Mouse (Mus musculus) mesoderm, embryonic 11.5 days (tissue): ENCODE data around the gene Gm49380.

Experiments used
- DNase-seq: peaks from one replicate; pipeline ENCODE4 v3.0.0-alpha.2; 2012; ENCODE audit warnings: low read depth, low spot score

Gene Gm49380

DNA sequence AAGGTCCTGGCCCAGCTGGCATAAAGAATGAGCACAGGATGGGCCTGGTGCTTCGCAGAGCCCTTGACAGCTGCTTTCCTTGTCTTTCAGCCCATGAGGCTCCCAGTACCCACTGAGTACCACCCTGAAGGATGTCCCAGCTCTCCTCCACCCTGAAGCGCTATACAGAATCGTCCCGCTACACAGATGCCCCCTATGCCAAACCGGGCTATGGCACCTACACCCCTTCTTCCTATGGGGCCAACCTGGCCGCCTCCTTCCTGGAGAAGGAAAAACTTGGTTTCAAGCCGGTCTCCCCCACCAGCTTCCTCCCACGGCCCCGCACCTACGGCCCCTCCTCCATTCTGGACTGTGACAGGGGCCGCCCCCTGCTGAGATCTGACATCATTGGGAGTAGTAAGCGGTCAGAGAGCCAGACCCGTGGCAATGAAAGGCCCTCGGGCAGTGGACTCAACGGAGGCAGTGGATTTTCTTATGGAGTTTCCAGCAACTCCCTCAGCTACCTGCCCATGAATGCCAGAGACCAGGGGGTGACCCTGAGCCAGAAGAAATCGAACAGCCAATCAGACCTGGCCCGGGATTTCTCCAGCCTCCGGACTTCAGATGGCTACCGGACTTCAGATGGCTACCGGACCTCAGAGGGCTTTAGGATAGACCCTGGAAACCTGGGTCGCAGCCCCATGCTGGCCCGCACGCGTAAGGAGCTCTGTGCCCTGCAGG, 37.9 kb downstream of the Gm49380 start:
- no peak for DNase-seq

DNA sequence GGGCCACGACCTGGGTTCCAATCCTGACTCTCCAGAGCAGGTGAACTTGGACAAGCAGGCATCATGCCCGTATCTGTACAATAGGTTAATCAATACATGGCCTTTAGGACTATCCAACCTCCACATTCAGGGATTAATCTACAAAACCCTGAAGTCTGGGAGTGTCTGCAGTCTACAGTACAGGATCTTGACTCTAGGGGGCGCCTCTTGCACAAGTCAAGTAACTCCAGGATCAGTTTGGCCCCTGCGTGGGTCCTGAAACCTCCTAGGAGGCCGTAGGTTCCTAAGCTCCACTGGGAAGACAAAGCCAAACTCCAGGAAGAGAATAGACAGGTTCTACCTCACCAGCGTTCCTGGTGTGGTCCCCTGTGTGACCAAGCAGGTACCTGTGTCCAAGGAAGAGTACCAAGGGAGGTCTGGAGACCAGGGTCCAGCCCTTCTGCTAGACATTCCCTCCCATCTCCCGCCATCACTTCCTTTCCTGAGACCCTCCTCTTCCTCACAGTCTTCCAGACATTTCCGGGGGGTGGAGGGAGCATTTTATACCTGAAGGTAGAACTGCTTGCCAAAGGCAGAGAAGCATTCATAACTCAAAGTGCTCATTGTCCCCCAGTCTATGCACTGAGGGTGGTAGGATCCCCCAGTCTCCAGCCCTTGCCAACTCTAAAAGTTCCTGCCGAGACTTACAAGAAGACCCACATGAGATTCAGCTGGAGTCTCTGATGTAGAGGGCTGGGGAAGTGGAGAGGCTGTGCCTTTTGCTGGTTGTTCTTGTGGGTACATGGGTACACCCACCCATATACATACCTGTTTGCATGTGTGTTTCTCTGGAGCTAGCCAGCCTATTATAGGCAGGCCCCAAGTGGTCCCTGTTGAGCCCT, 38.7 kb downstream of the Gm49380 start:
- DNase-seq, result no peak

DNA sequence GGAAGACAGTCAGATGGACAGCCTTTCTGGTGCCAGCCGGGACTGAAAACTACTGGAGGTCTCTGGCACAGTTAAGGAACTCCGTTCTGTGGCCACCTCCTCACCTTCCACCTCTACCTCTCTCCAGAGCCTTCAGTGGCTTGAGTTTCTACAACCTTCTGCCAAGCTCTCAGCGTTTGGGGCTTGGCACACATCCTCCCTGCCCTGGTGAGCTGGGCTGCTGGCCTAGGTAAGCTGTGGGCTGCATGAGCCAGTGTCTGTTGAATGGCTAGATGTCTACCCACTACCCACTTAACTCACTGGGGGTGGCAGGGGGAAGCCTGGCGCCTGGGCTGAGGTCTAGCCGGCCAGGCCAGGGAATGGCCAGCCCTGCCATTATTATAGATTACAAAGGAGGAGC, 40.2 kb downstream of the Gm49380 start:
- no peak for DNase-seq

DNA sequence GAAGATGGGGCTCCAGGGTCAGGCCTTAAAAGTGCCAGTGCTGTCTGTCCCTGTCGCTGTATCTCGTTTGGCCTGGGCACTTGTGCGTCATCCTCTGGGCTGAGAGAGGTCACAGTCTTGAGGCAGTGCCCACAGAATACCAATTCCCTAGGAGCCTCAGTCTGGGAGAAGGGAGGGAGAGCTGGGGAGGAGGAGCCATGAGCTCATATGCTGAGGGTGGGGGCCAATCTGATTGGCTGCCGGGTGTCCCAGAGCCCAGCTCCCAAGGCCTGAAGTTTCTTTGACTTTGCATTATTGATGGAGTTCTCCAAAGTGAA, 40.7 kb downstream of the Gm49380 start:
- no peak for DNase-seq

DNA sequence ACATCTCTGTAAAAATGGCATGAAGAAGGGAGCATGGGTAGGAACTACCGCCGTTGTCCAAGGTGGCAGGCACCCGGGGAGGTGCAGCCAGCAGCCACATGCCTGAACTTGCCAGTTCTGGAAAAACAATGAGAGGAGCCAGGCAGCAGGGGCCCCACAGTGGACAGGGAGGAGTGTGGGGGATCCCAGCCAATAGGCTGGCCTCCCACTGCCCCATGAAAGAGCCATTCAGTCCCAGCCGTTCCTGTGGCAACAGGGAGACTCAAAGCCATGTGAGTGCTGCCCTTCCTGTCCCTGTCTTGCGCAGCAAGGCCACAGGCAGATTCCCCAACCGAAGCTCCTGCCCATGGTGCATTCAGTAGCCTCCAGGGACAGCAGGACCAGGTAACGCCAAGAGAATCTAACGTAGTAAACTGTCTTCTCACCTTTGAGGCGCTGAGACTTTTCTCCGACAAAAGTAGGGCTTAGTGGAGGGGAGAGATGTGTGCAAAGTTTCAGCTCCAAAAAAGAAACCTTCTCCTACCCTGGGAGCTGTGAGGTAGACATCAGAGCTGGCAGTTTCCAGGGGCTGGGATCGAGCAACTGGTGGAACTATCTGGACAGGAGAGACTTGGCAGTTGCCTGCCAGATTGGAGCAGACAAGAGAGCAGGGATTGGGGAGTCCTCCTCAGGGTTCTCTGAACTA, 41.2 kb downstream of the Gm49380 start:
- DNase-seq, result peak; percentile 73

DNA sequence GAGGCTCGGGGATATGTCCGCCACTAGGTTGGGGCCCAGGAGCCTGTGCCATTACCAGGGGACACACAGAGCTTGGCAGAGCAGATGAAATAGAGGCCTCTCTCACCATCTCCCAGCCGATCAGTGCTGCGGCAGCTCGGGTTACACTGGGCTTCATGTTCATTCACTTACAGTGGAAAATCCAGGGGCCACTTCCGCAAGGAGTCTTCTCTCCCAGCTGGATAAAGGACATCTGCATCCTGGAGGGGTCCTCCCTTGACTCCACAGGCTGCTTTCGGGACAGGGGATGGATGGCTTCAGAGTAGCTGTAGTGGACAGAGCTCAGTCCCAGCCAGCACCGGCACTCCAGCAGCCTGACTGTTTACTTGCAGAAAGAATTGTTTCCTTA, 42.5 kb downstream of the Gm49380 start:
- DNase-seq, result no peak

DNA sequence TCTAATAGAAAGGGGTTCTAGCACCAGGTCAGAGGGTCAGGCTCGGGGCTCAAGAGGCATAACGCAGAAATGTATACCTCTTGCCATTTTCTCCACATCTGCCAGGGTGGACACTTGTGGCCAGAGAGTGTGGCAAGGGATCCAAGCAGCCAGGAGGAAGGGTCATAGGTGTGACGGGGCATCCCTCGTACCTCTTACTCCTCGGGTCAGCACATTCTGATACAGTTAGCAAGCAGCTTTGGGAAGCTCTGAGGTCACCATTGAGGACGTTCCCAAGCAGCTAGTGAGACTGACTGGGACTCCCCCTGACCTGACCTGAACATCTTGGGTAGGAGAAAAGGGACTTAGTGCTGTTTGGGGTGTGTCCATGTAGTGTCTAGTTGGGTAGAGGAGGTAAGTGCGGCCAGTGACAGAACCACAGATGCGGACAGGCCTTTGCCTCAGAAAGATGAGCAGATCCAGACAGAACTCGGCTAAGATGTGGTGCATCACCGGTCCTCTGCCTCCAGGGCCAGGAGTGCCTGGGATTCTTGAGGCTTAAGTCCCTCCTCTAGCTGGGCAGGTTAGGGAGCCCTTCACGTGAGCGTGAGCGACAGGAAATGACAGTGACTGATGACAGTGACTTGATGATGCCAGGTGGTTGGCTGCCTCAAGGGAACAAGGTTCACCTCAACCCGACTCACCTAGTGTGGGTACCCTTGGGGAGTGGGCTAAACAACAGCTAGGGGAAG, 43.0 kb downstream of the Gm49380 start:
- DNase-seq, result no peak

DNA sequence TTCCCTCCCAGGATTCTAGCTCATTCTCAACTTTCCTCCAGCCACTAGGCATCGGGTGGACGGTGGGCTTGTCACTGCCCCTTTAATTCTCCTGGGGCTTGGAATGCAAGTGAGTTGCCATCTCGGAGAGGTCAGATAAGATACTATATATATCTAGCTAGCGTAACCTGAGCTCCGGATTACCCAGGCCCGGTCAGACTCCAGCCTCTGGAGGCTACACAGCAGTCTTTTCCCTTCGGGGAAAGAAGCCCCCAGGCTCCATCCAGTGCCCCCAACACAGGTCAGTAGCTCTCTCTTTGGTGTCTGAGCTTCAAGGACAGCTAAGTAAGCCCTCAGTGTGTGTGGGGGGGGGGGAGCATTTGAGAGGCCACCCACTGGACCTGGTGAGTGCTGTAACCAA, 44.0 kb downstream of the Gm49380 start:
- DNase-seq, result no peak

DNA sequence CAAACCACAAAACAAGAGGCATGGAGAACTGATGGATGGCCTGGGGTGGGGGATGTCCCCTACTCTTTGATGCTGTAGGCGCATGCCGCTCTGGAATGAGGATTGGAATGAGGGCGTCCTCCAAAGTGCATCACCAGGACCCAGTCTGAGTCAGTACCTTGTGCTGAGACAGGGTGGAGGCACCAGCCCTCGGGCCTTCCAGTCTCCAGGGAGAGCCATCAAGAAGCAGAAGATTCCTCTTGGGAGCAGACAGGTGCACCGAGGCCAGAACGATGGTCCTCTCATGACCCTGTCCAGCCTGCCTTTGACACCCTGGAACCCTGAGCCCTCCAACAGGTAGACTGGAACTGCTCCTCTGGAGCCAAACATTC, 45.4 kb downstream of the Gm49380 start:
- no peak for DNase-seq

DNA sequence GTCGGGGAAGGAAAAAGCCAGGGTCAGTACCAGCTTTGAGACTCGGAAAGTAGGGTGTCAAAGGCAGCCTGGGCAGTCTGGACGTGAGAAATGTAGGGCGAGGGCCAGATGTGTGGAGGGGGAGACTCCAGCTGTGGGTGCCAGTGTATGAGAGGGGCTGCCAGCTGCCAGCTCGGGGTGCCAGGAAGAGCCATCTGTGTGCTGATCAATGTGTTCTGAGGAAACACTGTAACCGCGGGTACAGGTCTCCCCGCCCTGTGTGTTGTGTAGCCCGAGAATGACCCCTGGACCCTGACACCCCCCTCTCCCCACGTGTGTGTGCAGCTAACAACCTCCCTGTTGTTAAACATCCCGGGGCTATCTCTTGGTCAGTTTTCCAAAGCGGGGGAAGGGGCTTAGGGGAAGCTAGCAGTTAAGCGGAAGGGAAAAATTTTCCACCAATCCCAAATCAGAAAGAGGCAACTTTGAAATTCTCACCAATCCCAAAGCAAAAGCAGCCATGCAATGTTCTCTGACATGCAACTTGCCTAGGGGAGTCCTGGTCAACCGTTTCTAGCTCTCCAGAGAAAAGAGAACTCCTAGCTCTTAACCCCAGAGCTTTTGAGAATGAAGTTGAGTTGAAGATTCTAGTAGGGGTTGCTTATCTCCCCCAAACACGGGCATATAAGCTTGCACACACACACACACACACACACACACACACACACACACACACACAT, 45.9 kb downstream of the Gm49380 start:
- no peak for DNase-seq

DNA sequence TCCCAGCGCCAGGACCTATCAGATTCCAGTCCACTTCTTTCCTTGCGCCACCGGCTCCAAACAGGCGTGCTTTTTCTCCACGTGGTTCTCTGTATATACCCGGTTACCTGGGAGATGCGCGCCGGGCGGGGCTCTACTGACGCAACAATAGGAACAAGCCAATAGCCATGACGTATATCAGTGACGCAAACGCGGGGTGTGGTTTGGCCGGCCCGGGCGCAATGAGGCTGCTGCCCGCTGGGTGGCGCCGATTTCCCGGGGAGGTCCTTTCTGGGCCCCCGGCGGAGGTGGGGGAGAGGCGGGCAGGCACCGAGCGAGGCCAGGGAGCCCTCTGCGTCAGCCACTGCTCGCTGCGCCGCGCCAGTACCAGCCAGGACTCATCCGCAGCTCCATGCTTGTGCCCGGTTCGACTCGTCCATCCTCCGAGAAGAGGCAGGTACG, 46.5 kb downstream of the Gm49380 start, which contains the start of gene Usp2:
Usp2 (plus strand) TSS at position 237 of the 441 bp plus-strand sequence.
- DNase-seq, result peak; percentile 98

DNA sequence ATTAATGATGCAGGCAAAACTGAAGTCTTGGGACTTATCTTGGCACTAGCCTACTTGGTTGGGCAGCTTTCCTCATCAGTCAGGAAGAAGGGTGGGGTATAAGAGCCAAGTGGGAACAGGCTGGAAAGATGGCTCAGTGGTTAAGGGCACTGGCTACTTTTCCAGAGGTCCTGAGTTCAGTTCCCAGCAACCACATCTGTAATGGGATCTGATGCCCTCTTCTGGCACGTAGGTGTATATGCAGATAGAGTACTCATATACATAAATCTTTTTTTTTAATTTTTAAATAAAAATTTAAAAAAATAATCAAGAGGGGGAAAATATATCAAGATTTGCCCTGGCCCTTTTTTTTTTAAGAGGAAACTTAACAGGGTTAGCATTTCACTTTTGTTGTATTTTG, 48.1 kb downstream of the Gm49380 start:
- no peak for DNase-seq

DNA sequence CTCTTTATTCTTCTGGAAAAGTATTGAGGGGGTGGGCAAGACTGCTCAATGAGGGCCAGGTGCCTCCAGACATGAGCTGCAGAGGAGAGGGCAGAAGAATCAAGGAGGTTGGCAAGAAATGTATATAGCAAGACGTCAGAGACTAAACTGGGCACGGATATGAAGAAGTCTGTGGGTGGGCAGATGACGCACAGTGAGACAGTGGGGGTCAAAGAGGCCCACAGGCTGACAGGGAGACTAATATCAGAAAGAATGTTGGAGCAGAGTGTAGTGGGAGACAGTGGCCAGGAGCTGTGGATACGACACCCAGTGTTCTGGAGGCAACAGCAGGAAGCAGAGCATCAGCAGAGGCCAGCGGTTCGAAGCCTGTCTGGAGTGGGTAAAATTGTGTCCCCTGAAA, 54.7 kb downstream of the Gm49380 start:
- no peak for DNase-seq

DNA sequence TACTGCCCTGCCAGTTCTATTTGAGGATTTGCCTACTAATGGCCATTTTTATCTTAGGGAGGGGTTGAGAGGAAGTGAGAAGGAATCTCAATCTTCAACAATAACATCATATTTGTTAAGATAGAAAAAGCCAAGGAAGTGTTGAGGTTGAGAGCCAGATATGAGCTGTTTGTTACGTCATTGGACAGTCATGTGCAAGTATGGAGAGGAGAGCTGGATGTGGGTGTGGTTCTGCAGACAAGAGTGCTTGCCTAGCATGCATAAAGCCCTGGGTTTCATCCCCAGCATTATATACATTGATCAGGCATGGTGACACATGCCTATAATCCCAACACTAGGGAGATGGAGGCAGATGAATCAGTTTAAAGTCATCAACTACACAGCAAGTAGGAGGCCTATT, 59.4 kb downstream of the Gm49380 start:
- no peak for DNase-seq

DNA sequence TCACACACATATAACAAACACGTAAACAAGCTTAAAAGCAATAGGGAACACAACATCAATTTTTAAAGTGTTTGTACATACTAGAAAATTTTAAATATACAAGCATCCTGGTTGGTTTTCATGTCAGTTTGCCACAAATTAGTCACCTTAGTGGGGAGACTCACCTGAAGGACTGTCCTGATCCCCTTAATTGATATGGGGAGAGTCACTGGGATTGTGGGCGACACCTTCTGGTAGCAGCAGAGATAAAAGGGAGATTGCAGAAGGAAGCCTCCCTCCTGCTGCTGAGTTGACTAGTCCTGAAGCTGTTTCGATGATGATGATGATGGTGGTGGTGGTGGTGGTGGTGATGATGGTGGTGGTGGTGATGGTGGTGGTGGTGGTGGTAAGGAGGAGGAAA, 60.4 kb downstream of the Gm49380 start:
- DNase-seq, result no peak

DNA sequence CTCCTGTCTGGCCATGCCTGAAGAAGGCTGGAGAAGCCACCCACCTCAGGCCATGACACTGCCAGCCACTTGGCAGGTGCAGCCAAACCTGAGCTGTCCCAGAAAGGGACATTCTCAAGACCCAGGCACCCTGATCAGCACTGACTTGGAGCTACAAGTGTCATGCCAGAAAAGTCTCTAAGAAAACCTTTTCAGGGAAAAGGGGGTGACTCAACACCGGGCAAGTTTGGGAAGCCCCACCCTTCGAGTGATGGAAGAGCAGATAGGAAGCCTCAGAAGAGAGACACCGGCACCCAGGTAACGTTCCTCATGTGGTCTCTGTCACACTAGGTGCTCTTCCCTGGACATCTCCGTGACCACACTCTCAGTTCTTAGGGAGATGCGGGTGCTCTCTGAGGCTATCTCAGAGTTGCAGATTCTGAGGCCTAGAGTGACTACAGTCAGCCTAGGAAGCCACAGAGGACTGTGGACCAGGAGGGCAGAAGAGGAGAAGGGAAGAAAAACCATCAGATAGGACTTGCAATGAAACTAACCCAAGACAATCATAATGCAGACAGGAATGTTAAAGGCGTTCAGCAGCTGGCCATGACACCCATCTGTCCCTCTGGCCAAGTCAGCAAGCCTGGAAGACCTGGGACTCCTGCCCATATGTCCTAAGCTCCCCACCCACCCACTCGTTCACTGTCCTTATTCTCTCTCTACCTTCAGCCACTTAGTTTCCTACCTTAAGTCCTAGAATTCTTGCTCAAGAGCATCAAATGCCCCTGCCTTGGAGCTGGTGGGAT, 63.7 kb downstream of the Gm49380 start:
- no peak for DNase-seq

DNA sequence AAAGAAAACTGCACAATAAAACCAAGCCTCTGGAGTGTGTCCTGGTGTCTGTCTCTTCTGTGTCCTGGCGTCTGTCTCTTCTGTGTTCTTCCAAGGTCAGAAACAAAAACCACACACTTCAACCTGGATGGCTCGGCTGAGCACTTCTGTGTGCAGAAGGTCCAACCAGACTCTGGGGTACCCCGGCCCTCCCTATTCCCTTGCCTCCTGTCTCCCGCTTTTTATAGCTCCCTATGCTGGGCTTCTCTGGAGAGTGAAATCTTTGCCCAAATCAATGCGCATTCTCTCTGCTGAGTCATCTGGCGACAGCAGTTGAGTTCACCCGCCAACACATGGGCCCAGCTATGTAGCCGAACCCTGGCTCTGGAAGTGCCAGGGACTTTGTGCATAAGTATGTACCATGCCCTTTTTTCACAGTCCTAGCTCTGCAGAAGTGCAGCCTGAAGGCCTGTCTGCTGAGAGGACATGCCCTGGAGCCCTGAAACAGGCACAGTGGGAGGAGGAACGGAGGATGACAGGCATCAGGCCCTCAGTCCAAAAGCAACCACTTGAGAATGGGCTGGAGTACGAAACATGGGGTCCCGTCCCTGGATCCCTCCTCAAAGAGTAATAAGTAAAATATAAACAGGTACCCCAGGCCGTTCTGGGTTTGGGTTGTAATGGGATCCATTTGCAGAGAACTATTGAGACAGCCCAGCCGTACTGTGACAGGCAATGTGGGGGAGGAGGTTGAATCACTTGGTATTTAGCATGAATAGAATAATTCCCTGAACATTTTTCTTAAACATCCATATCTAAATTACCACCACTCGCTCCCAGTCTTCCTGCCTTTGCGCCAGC, 64.5 kb downstream of the Gm49380 start:
- no peak for DNase-seq

DNA sequence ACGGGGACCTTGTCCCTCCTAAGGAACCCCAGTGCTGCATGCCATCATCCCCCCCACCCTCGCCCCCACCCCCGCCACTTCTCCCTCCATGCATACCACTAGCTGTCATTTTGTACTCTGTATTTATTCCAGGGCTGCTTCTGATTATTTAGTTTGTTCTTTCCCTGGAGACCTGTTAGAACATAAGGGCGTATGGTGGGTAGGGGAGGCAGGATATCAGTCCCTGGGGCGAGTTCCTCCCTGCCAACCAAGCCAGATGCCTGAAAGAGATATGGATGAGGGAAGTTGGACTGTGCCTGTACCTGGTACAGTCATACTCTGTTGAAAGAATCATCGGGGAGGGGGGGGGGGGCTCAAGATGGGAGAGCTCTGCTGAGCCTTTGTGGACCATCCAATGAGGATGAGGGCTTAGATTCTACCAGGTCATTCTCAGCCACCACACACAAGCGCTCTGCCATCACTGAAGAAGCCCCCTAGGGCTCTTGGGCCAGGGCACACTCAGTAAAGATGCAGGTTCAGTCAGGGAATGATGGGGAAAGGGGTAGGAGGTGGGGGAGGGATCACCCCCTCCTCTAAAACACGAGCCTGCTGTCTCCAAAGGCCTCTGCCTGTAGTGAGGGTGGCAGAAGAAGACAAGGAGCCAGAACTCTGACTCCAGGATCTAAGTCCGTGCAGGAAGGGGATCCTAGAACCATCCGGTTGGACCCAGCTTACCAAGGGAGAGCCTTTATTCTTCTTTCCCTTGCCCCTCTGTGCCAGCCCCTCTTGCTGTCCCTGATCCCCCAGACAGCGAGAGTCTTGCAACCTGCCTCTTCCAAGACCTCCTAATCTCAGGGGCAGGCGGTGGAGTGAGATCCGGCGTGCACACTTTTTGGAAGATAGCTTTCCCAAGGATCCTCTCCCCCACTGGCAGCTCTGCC, 65.5 kb downstream of the Gm49380 start:
- DNase-seq, result no peak
